Mouse (Mus musculus) stomach, embryonic 16.5 days (tissue): Measurements from ENCODE around the gene Tspan12. TPM values are rescaled to one million over a fixed set of nuclear protein-coding genes. Genes with fewer than 3 reads are reported as not detected.

Experiments
- ATAC-seq: fragments of 200-750 bp; cut with Nextera tagmentation; 2 replicates; pipeline ENCODE4 v1.8.0; 2017; ENCODE audit warnings: moderate number of reproducible peaks, moderate TSS enrichment; ENCODE audit not compliant: insufficient read depth, low FRiP score
- H3K27ac ChIP-seq: fragments of 300-500 bp; sonication (generic); 2 replicates; pipeline ENCODE4 v1.5.1; 2014; ENCODE audit warnings: low read length
- H3K27me3 ChIP-seq: fragments of 300-500 bp; sonication (generic); 2 replicates; pipeline ENCODE4 v1.6.1; 2014; ENCODE audit warnings: low read length, control low read depth, mixed read lengths; ENCODE audit not compliant: control insufficient read depth, insufficient read depth
- H3K36me3 ChIP-seq: fragments of 300-500 bp; sonication (generic); 2 replicates; pipeline ENCODE4 v1.6.1; 2014; ENCODE audit warnings: low read length; ENCODE audit not compliant: control insufficient read depth, insufficient read depth
- H3K4me1 ChIP-seq: fragments of 300-500 bp; sonication (generic); 2 replicates; pipeline ENCODE4 v1.6.1; 2014; ENCODE audit warnings: low read length, control low read depth, mixed read lengths; ENCODE audit not compliant: control insufficient read depth, insufficient read depth
- H3K4me2 ChIP-seq: fragments of 300-500 bp; sonication (generic); 2 replicates; pipeline ENCODE4 v1.6.1; 2014; ENCODE audit warnings: low read depth, low read length, mixed read lengths
- H3K4me3 ChIP-seq: fragments of 300-500 bp; sonication (generic); replicated peaks from 2 replicates; pipeline ENCODE4 v1.5.1; 2014; ENCODE audit warnings: mild to moderate bottlenecking, low read length
- H3K9ac ChIP-seq: fragments of 300-500 bp; sonication (generic); 2 replicates; pipeline ENCODE4 v1.6.1; 2014; ENCODE audit warnings: low read length
- H3K9me3 ChIP-seq: fragments of 300-500 bp; sonication (generic); replicated peaks from 2 replicates; pipeline ENCODE4 v1.6.1; 2016; ENCODE audit warnings: low read length, control low read depth; ENCODE audit not compliant: control insufficient read depth
- WGBS: fragments of 180-500 bp; shearing (Covaris S2); extraction: QIAGEN DNeasy Blood & Tissue Kit; methylation state at CpG from one replicate; pipeline ENCODE4 v1.1.7; 2014; 5-methylcytosine and 5-hydroxymethylcytosine counted together
- polyA plus RNA-seq: library from polyadenylated mRNA; unstranded; fragments of >200 nt; fragmentation: Nextera tagmentation; extraction: Ambion mirVana; gene quantifications from 2 replicates; pipeline ENCODE4 v1.2.1, GENCODE M21; 2015

Tspan12 gene
- polyA plus RNA-seq, 1 experiment from 2014 or later, result 70.2 TPM

DNA sequence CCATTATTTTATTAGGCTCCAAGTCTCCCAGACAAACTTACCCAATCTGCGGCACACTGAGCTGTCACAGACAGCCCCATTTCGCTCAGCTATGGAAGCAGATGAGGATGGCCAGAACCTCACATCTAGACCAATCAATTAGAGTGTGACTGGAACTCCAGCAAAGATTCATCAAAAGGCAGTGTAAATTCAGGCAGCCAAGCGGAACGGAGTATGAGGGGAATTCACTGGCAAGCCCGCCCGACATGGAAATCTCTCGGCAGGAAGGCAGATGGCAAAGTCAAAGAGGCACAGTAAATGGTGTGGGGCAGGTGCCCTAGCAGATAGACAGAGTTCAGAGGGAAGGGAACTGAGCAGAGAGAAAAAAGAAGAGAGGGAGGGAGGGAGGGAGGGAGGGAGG is 5.5 kb upstream of the Tspan12 start:
- no peak for ATAC-seq
- no peak overlapping the region for H3K9ac ChIP-seq

DNA sequence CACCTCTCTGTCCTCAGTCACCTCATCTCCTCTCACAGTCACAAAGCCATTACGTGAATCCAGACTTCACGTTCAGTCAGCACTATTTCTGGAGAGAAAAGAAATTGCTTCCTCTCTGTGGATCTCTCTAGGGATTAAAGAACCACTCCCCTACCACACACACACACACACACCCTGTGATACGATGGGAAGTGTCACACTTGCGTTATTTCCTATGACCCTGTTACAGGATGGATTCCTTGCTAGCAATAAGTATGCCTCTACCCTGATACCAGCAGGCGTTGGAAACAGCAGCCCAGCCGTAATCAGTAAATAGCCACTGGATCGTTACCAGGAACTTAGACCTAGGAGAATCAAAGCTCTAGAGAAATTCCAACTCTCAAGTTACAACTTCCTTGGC is 3.6 kb upstream of the Tspan12 start:
- no peaks in the 10 kb centered on the region for H3K9me3 ChIP-seq
- 34% methylated on average over 7 of the region's 7 CpGs for WGBS

More for the DNA sequence above, 5.5 kb upstream of the Tspan12 start:
- Histone ChIP-seq H3K4me3 (no peak overlapping the region), H3K9me3 (no peaks in the 10 kb centered on the region), H3K4me1 (peaks cover 5% of the 10 kb centered on the region; the same call in 1 of the 2 replicates), H3K36me3 (no peaks in the 10 kb centered on the region), H3K4me2 (no peak overlapping the region), H3K27ac (no peak overlapping the region), H3K27me3 (no peaks in the 10 kb centered on the region)
- 37% methylated on average over 7 of the region's 7 CpGs for WGBS

DNA sequence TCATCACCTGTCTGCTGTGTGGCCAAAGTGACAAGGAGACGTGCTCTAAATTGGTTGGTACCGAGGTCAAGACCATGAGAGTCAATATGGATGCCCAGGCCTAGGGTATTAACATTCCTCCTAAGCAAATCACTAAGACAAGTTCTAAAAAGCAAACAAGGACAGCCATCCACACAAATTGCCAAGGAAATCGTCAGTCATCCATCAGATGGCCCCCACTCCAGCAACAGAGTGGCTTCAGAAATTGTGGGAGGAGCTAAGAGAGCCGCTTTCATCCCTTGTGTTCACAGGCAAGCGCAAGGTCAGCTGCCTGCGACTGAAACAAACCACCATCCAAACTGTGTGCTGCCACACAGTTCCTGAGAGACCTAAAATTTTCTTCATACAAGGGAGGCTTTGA is 1.0 kb upstream of the Tspan12 start:
- ATAC-seq, result no peak
- 26% methylated on average over 6 of the region's 6 CpGs for WGBS

More for the DNA sequence above, 3.6 kb upstream of the Tspan12 start:
- no peaks in the 10 kb centered on the region for H3K36me3 ChIP-seq
- no peak overlapping the region for H3K27ac ChIP-seq
- H3K4me2 ChIP-seq, result no peak overlapping the region
- H3K27me3 ChIP-seq, result no peaks in the 10 kb centered on the region
- ATAC-seq, result no peak
- no peak overlapping the region for H3K9ac ChIP-seq
- peaks cover 5% of the 10 kb centered on the region; the same call in 1 of the 2 replicates for H3K4me1 ChIP-seq
- no peak overlapping the region for H3K4me3 ChIP-seq

GRCm38 (mm10) chr6:21851596-21852343 is 545 bp downstream of the Tspan12 start:
- H3K9ac ChIP-seq, result peak overlapping the region; percentile 90
- H3K27ac ChIP-seq, result peak overlapping the region; percentile 89
- H3K4me1 ChIP-seq, result peaks cover 9% of the 10 kb centered on the region; the same call in 1 of the 2 replicates
- peak; percentile 87 for ATAC-seq
- H3K9me3 ChIP-seq, result no peaks in the 10 kb centered on the region
- under 1% methylated on average over 61 of the region's 62 CpGs for WGBS
- H3K27me3 ChIP-seq, result no peaks in the 10 kb centered on the region
- H3K36me3 ChIP-seq, result no peaks in the 10 kb centered on the region
- H3K4me2 ChIP-seq, result peak overlapping the region; percentile 81
- peak overlapping the region; percentile 86 for H3K4me3 ChIP-seq

More for the DNA sequence above, 1.0 kb upstream of the Tspan12 start:
- H3K36me3 ChIP-seq, result no peaks in the 10 kb centered on the region
- H3K27me3 ChIP-seq, result no peaks in the 10 kb centered on the region
- no peaks in the 10 kb centered on the region for H3K9me3 ChIP-seq
- H3K9ac ChIP-seq, result no peak overlapping the region
- H3K27ac ChIP-seq, result no peak overlapping the region
- no peak overlapping the region for H3K4me3 ChIP-seq
- H3K4me2 ChIP-seq, result no peak overlapping the region
- H3K4me1 ChIP-seq, result peaks cover 9% of the 10 kb centered on the region; the same call in 1 of the 2 replicates

DNA sequence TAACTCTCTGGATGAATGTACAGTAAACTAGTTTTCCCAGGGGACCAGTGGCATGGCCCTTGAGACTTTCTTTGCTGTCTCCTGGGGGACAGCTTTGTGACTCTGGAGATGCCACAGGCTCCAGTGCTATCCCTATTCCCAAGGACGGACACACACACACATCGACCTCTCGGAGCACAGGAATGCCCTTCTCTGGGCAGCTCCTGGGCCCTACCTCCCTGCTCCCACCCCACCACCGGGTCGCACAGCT is 1.0 kb downstream of the Tspan12 start:
- peaks cover 3% of the 10 kb centered on the region; the same call in 1 of the 2 replicates for H3K36me3 ChIP-seq
- H3K27ac ChIP-seq, result peak overlapping the region; percentile 89
- H3K27me3 ChIP-seq, result no peaks in the 10 kb centered on the region
- peak overlapping the region; percentile 90 for H3K9ac ChIP-seq
- H3K9me3 ChIP-seq, result no peaks in the 10 kb centered on the region
- peak; percentile 78 for ATAC-seq
- H3K4me2 ChIP-seq, result peak overlapping the region; percentile 81
- H3K4me1 ChIP-seq, result peaks cover 9% of the 10 kb centered on the region; the same call in 1 of the 2 replicates
- peak overlapping the region; percentile 86 for H3K4me3 ChIP-seq
- 0% methylated on average over 5 of the region's 5 CpGs for WGBS

- 16% methylated on average over 21 of the region's 21 CpGs for WGBS
- Histone ChIP-seq H3K27ac (peak overlapping the region; percentile 89), H3K9ac (peak overlapping the region; percentile 90), H3K36me3 (peaks cover 6% of the 10 kb centered on the region; the same call in 1 of the 2 replicates), H3K9me3 (no peaks in the 10 kb centered on the region), H3K27me3 (no peaks in the 10 kb centered on the region), H3K4me2 (peak overlapping the region; percentile 81), H3K4me1 (peaks cover 8% of the 10 kb centered on the region; the same call in 1 of the 2 replicates), H3K4me3 (peak overlapping the region; percentile 86)
- peak; percentile 23; the same call in 1 of the 2 replicates for ATAC-seq
These were observed 1.6 kb downstream of the Tspan12 start for GRCm38 (mm10) chr6:21850526-21851345.

GRCm38 (mm10) chr6:21848808-21849207 is 3.5 kb downstream of the Tspan12 start:
- no peak for ATAC-seq
- Histone ChIP-seq H3K27me3 (no peaks in the 10 kb centered on the region), H3K9ac (0 out of 2 replicates have a peak overlapping the region, but pooled peaks have one; percentile 34), H3K4me3 (no peak overlapping the region), H3K9me3 (no peaks in the 10 kb centered on the region), H3K27ac (no peak overlapping the region), H3K4me1 (0 out of 2 replicates have a peak, but pooled peaks cover 7% of the 10 kb centered on the region), H3K4me2 (no peak overlapping the region), H3K36me3 (peaks cover 6% of the 10 kb centered on the region; the same call in 1 of the 2 replicates)
- 92% methylated on average over 4 of the region's 4 CpGs for WGBS

- H3K27ac ChIP-seq, result 0 out of 2 replicates have a peak overlapping the region, but pooled peaks have one; percentile 9
- no peak overlapping the region for H3K4me2 ChIP-seq
These were observed 12.1 kb downstream of the Tspan12 start for GRCm38 (mm10) chr6:21839976-21840775.

More at GRCm38 (mm10) chr6:21839976-21840775, 12.1 kb downstream of the Tspan12 start:
- Histone ChIP-seq H3K9ac (no peak overlapping the region), H3K4me3 (no peak overlapping the region), H3K4me1 (peaks cover 8% of the 10 kb centered on the region), H3K27me3 (no peaks in the 10 kb centered on the region), H3K9me3 (no peaks in the 10 kb centered on the region), H3K36me3 (no peaks in the 10 kb centered on the region)
- WGBS, result 12% methylated on average over 9 of the region's 9 CpGs
- ATAC-seq, result peak; percentile 68; the same call in 1 of the 2 replicates
